ENCODE assay signal across 22 mouse cellular contexts in the genomic region with DNA sequence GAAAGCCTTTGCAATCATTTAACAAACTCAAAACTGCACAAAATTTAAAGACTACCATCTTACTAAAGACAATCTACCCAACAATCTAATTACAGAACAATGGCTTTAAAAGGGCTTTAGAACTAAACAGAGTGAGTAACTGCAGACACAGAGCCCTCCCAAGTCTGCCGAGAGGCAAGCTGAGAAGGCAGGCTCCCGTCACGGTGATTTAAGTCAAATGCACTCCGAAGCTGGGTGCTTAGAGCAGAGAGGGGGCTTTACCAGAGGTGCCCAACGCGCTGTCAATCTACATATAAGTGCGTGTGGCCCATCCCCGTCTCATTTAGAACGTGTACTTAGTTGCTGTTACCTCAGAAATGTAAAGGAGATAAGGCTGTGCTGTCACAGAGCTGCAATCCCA.
"Had no signal": no experiment of that assay in that cellular context is flagged by ENCODE, and none has a peak within 500 bp of the region (broad histone marks: within the 10 kb centered on the region; RNA-seq: fewer than 3 reads in every experiment).

No protein-coding gene starts in this region.

- H3K27ac ChIP-seq: limb, embryonic 10.5 days; limb, embryonic 13.5 days; liver, embryonic 12.5 days; liver, embryonic 15.5 days; lung, embryonic 15.5 days; neural tube, embryonic 13.5 days; stomach, embryonic 15.5 days had no signal

- DNase-seq: kidney, adult 11 months; kidney, adult 9 months; kidney, postnatal 14 days; kidney, postnatal 4 days; liver; lung, adult 18-20 months; lung, postnatal 10 days; lung, postnatal 36 days; retina, postnatal 1 day; right cerebral cortex, postnatal 25 days; spleen, adult 18-20 months; thymus, postnatal 25 days had no signal

- H3K36me3 ChIP-seq: liver, embryonic 15.5 days; lung, embryonic 15.5 days; neural tube, embryonic 13.5 days; stomach, embryonic 15.5 days had no signal

- H3K4me2 ChIP-seq: limb, embryonic 13.5 days; liver, embryonic 12.5 days; liver, embryonic 15.5 days; lung, embryonic 15.5 days; midbrain, embryonic 11.5 days; neural tube, embryonic 13.5 days; stomach, embryonic 15.5 days had no signal

- H3K9me3 ChIP-seq: limb, embryonic 10.5 days; limb, embryonic 13.5 days; liver, embryonic 12.5 days; liver, embryonic 15.5 days; lung, embryonic 15.5 days; megakaryocyte, embryonic 14.5 days; neural tube, embryonic 13.5 days; stomach, embryonic 15.5 days had no signal

- H3K27me3 ChIP-seq: limb, embryonic 13.5 days; liver, embryonic 12.5 days; liver, embryonic 15.5 days; lung, embryonic 15.5 days; megakaryocyte, embryonic 14.5 days; neural tube, embryonic 13.5 days; stomach, embryonic 15.5 days had no signal

- H3K4me3 ChIP-seq: limb, embryonic 10.5 days; limb, embryonic 13.5 days; liver, embryonic 12.5 days; liver, embryonic 15.5 days; lung, embryonic 15.5 days; megakaryocyte, embryonic 14.5 days; myocyte; neural tube, embryonic 13.5 days; stomach, embryonic 15.5 days had no signal

- H3K4me1 ChIP-seq: limb, embryonic 13.5 days; liver, embryonic 12.5 days; lung, embryonic 15.5 days; megakaryocyte, embryonic 14.5 days; stomach, embryonic 15.5 days had no signal

- H3K9ac ChIP-seq: limb, embryonic 13.5 days; liver, embryonic 12.5 days; liver, embryonic 15.5 days; lung, embryonic 15.5 days; neural tube, embryonic 13.5 days; stomach, embryonic 15.5 days had no signal

- ATAC-seq: liver, embryonic 12.5 days had no signal
